ENCODE assay signal across 9 mouse cellular contexts in the genomic region with DNA sequence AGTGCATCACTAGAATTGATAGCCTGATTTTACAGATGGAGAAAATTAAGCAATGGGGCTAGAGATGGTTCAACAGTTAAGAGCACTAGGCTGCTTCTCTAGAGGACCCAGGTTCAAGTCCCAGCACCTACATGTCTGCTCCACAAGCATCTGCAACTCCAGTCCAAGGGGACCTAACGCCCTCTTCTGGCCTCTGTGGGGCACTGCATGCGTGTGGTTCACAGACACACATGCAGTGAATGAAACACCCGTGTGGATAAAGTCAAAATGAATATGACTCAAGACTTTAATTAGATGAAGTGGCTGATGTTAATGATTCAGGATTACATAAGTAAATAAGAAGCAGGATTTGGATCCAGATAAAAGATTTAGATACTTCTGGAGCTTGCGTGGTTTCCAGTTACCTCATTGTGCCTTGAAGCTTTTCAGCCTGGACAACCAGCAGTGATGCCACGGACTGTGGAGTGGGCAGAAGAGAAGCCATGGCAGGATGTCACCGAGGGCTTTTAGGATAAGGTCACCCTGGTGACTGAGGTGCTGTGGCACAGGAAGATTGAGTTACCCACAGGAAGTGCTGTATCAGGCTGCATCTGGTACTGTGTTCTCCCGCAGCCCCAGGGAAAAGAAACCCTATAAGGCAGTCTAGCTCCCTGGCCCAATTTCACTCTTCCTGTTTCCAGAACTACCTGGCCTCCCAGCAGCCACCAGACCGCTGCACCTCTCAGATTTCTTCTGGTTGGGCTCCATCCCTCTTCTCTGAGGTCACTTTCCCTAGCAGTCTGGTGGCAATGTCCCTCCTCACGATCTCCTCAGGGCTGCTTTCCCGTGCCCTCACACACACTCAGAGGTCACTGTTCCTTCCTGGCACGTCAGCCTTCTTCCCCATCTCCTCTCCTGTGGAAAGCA.
DNase-seq lines count a peak whose midpoint lies in the region; ATAC-seq and TF ChIP-seq lines count a peak whose summit lies in the region.
"Had no signal": no experiment of that assay in that cellular context is flagged by ENCODE, and none has a peak within 500 bp of the region (broad histone marks: within the 10 kb centered on the region; RNA-seq: fewer than 3 reads in every experiment).

No protein-coding gene starts in this region.

- no peak overlapping the region for H3K4me2 ChIP-seq in heart, embryonic 11.5 days
- no peak overlapping the region for H3K4me2 ChIP-seq in lung, postnatal 0 days (replicated peaks; ENCODE audit: low read depth, low read length)

- intact Hi-C loops in gastrocnemius, postnatal 14 days (cut with DNase I; ENCODE audit: low total_unique reads), result no loop called here

- peak overlapping the region; percentile 50 for H3K27ac ChIP-seq in heart, embryonic 11.5 days (ENCODE audit: low read depth, low read length)
- H3K27ac ChIP-seq in lung, postnatal 0 days (ENCODE audit: low read length), result peak overlapping the region; percentile 20; the same call in 1 of the 2 replicates

- 66% methylated on average over 11 of the region's 11 CpGs for WGBS in heart, embryonic 11.5 days (ENCODE audit: insufficient replicate concordance)
- 62% methylated on average over 11 of the region's 11 CpGs for WGBS in lung, postnatal 0 days
- 50% methylated on average over 11 of the region's 11 CpGs for WGBS in lung, adult 2 months

- TF ChIP-seq POLR2A in lung, adult 2 months (IDR thresholded peaks at IDR 0.05; ENCODE audit: borderline replicate concordance, extremely low read depth, low read depth, low read length), result no peak

- ATAC-seq in heart, embryonic 11.5 days (replicated peaks; ENCODE audit: insufficient number of reproducible peaks, low FRiP score, low TSS enrichment), result no peak
- no peak for ATAC-seq in lung, postnatal 0 days
- ATAC-seq in frontal cortex, adult (ENCODE audit: low TSS enrichment), result no peak

- TF ChIP-seq EP300 in lung, postnatal 0 days (IDR thresholded peaks at IDR 0.05), result no peak

- peak; percentile 51 for TF ChIP-seq CTCF in lung, postnatal 0 days (IDR thresholded peaks at IDR 0.05)
- no peak; the same call in 1 of the 2 replicates for TF ChIP-seq CTCF in lung, adult 2 months (IDR thresholded peaks at IDR 0.05; ENCODE audit: insufficient read depth, low read length)

- DNase-seq in heart, adult 18-20 months, result no peak
- no peak for DNase-seq in lung, postnatal 0 days (ENCODE audit: low spot score)
- no peak for DNase-seq in lung, adult 2 months
- peak; percentile 30 for DNase-seq in gastrocnemius, postnatal 14 days
- peak; percentile 32 for DNase-seq in thymus, postnatal 14 days
- DNase-seq in retina, postnatal 1 day, result no peak
- DNase-seq: right cerebral cortex, adult 18-20 months had no signal

- peaks cover 8% of the 10 kb centered on the region for H3K9me3 ChIP-seq in heart, embryonic 11.5 days (replicated peaks; ENCODE audit: control insufficient read depth, low read length)
- no peaks in the 10 kb centered on the region for H3K9me3 ChIP-seq in lung, postnatal 0 days (ENCODE audit: low read length)

- no peaks in the 10 kb centered on the region for H3K27me3 ChIP-seq in heart, embryonic 11.5 days (ENCODE audit: control insufficient read depth, insufficient read depth, low read length)
- no peaks in the 10 kb centered on the region for H3K27me3 ChIP-seq in lung, postnatal 0 days (replicated peaks; ENCODE audit: insufficient read depth, low read length)

- peaks cover 21% of the 10 kb centered on the region for H3K4me1 ChIP-seq in heart, embryonic 11.5 days (ENCODE audit: control insufficient read depth, insufficient read depth, low read length)
- H3K4me1 ChIP-seq in lung, postnatal 0 days (ENCODE audit: insufficient read depth, low read depth, low read length), result peaks cover 4% of the 10 kb centered on the region
- H3K4me1 ChIP-seq in lung, adult 2 months (ENCODE audit: control insufficient read depth, insufficient read depth, low read length), result peaks cover 9% of the 10 kb centered on the region

- no peak overlapping the region for H3K9ac ChIP-seq in heart, embryonic 11.5 days (ENCODE audit: low read depth, low read length)
- H3K9ac ChIP-seq in lung, postnatal 0 days (replicated peaks; ENCODE audit: low read depth), result no peak overlapping the region

- H3K36me3 ChIP-seq in heart, embryonic 11.5 days (ENCODE audit: control insufficient read depth, insufficient read depth, low read length), result peaks cover 14% of the 10 kb centered on the region; the same call in 1 of the 2 replicates
- peaks cover 11% of the 10 kb centered on the region; the same call in 1 of the 2 replicates for H3K36me3 ChIP-seq in lung, postnatal 0 days (ENCODE audit: insufficient read depth, low read length)

- H3K4me3 ChIP-seq in heart, embryonic 11.5 days (ENCODE audit: low read depth, low read length), result no peak overlapping the region
- H3K4me3 ChIP-seq in lung, postnatal 0 days (ENCODE audit: low read depth, low read length), result no peak overlapping the region
- no peak overlapping the region for H3K4me3 ChIP-seq in lung, adult 2 months (replicated peaks; ENCODE audit: extremely low read depth, low read depth, low read length)

Comparison
In these comparisons a context has a peak if more than half of its experiments do, and no peak if none do; other contexts are left out.
1. DNase-seq: peak in gastrocnemius, postnatal 14 days (single experiment) and thymus, postnatal 14 days (single experiment); none in heart, adult 18-20 months (0 of 2), lung, postnatal 0 days (single experiment), lung, adult 2 months (single experiment) and retina, postnatal 1 day (single experiment).